Mouse (Mus musculus) urinary bladder, adult 18-20 months (tissue): ENCODE data around the gene Setd5.

Experiments
- DNase-seq, 2 experiments: peaks; one replicate each; pipeline ENCODE4 v3.0.0; 2022; ENCODE audit warnings: low spot score in 2 of 2, mixed read lengths in 2 of 2

The Setd5 gene

DNA sequence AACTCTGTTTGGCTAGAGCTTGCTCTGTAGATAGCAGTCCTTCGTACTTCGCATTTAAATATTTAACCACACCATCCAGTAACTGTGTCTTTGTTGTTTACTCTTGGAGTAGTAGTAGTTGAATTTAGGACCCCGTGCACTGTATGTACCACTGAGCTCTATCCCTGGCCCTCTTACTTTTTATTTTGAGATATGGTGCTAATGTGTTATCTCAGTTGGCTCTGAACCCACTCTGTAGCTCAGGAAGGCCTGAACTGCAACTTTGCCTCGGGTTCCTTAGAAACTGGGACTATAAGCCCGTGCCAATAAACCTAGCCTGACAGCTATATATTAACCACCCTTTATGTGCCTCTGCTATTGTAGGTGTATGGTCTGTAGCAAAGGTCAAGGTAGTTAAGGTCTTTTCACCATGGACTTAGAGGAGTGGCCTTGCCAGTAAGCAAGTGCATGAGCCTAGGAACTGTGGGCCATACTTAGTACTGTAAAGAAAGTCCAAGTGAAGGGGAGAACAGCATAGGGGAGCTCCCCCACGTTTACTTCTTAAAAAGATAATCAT is 22.5 kb upstream of the Setd5 start:
- no peak for DNase-seq

GRCm38 (mm10) chr6:113060892-113061563 is 16.1 kb upstream of the Setd5 start:
- DNase-seq, result no peak

GRCm38 (mm10) chr6:113062253-113062652 is 14.9 kb upstream of the Setd5 start:
- no peak for DNase-seq

- DNase-seq, result no peak
Measured at GRCm38 (mm10) chr6:113063363-113063762, 13.8 kb upstream of the Setd5 start.

GRCm38 (mm10) chr6:113065186-113065585 is 12.0 kb upstream of the Setd5 start:
- no peak for DNase-seq

- DNase-seq, result no peak
Measured at GRCm38 (mm10) chr6:113069154-113069553, 8.0 kb upstream of the Setd5 start.

DNA sequence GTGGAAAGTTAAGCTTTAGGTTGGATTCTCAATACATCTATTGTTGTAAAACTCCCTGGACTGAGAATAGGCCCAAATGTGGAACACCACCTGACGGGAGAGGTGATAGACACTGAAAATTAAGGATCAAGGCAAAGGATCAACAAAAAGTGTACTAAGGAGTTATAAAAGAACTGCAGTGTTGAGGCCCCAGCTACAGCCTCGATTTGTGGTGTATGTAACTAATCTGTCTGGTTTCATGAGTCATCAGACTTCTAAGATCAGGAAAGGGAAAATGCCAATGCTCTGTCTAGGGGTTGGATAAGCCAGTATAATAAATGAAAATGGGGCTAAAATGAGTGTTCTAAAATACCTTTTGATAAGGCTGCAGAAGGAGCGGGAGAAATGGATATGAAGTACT is 1.9 kb upstream of the Setd5 start:
- DNase-seq, result no peak

DNA sequence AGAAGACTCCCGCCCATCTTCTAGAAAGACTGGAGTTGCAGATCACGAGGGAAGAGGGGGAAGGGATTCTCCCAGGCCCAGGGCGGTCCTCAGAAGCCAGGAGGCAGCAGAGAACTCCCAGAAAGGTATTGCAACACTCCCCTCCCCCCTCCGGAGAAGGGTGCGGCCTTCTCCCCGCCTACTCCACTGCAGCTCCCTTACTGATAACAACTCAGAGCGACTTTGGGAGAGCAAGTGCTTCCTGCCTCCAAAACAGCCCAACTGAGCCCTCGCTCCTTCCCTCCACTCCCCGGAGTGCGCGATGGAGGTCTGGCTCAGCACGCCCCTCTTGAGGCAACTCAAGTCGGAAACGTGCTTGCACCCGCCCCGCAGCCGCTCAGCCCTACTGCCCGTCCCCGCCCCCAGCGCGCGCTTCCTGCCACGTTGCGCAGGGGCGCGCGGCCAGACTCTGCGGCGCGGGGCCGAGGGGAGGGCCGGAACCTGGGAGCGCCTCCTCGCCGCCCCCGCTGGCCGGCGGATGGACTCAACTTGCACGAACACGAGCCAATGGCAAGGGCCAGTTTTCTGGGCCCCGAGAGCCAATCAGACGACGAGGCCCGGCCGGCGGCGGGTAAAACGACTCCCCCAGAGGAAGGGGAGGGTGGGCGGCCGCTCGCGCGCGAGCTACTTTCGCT is 1.0 kb upstream of the Setd5 start:
- peak; percentile 92 to 95 for DNase-seq

GRCm38 (mm10) chr6:113077569-113078030 is 435 bp downstream of the Setd5 start:
- peak in 1 of 2 experiments; percentile 77 for DNase-seq

DNA sequence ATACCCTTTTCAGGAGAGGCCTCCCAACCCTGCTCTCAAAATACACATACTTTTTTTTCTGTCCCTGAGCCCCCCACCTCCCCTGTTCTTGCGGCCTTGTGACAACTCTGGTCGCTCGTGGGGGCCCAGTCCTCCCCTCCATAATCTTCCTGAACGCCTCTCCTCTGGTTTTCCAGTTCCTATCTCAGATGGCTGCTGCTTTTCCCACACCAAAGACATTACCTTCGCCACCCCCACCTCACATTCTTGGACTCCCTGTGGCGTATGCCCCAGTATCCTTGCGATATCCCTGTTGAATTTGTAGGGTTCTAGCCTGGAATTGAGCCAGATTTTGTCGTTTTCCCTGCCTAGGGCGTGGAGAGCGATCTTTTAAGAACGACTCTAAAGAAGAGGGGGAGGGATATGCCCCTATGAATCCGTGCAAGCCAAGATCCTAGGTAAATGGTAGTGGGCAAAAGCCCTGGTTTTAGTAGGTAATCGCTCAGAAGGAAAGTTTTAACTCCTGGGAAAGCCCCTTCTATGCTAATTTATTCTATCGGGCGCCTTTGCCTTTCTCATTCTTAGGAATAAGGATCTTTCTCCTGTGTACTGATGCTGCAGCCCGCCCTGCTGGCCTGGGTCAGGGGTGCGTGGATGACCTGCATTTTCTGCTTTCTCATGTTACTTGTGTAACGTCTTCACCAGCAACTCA is 1.0 kb downstream of the Setd5 start:
- DNase-seq, result peak in 1 of 2 experiments; percentile 41

DNA sequence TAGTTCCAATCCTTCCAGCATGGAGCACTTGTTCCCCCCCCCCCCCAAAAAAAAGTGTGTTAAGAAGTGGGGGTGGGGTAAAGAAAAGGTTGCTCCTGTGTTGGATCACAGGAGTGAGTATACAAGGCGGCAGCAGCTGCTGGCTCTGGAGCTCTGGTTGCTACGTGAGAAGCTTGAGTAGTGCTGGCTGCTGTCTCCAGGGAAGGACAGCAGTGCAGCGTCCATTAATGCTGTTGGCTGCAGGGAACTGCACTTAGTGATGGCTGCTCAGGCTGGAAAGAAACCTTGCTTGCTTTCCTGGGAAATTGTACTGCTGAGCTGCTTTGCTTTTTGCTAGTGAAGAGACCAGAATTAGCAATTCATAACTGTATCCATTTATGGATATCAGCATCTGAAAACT is 2.3 kb downstream of the Setd5 start:
- no peak for DNase-seq

DNA sequence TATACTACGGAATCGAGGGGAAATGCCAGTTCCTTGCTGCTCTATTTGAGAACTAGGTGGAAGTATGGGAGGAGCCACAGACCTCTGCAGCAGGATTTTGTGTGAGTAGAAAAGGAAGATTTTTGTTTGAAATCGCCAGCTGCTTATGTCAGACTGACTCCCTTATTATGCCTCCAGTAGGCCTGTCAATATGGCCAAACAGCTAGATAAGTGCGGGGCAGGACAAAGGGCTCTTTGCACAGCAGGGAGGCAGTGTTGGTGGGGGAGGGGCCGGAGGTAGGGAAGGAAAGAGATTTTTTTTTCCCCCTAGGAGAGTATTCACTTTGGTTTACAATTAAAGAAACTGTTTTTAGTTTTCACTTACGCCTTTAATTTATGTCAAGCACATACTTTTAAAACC is 5.1 kb downstream of the Setd5 start:
- DNase-seq, result no peak

- DNase-seq, result no peak
Measured at GRCm38 (mm10) chr6:113084590-113084989, 7.4 kb downstream of the Setd5 start.

DNA sequence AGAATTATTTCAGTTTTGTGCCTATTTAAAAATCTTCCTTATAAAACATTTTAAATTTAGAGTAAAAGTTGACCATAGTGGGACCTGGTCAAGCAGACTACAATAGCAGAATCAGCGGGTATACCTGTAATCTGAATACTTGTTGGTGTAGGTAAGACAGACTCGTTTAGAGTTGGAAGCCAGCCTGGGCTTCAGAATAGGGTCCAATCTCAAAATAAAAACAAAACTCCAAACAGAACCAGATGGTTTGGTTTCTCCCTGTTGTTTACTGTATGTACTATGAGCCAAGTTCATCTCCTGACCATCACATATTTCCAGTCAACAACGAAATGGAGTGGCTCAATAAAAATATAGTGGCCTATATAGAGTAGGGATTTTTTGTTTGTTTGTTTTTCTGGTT is 16.0 kb downstream of the Setd5 start:
- no peak for DNase-seq

- no peak for DNase-seq
Measured at GRCm38 (mm10) chr6:113095547-113095946, 18.4 kb downstream of the Setd5 start.

GRCm38 (mm10) chr6:113097662-113098061 is 20.5 kb downstream of the Setd5 start:
- no peak for DNase-seq

DNA sequence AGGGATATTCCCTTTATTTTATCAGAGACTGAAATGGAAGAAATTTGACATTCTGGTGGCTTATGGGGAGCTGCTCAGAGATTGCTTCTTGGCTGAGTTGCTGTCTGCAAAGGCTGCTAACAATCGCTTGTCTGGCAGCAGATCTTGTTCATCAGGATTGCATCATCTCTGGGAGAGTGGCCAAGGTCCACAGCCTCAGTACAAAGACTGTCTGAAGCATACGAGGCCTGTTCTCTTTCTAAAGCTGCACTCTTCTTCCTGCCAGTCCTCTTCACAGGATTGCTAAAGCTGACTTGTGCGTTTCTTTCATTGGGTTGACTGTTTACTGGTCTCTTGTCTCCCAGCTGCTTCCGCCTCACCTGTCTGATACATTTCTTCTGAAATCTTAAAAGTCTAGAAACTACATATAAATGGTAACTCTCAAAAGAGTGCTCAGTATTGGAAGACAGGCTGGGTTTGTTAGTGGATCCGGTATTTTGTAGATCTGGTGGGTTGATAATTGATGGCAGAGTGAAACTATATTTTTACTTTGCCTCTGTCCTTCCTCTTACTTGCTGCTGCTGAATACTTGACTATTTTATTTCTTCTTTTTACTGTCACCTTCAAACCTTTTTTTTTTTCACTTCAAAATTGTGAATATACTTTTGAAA is 22.6 kb downstream of the Setd5 start:
- DNase-seq, result peak; percentile 70 to 91

DNA sequence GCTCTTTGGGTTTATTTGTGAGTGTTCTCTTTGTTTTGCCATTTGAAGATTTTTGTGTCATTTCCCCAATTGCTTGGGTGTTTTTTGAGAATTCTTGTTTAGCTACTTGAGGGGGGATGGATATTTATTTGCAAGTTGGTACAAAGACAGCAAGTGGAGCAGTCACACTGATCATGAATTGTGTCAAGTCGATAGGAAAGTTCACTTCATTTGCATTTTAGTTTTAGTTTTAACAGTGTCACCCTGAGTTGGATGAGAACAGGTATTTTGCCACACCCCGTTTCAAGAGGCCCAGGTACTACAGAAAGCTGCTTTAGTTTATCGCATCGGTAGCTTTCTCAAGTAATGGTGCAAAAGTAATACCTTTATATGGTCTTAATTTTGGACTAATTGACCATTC is 25.4 kb downstream of the Setd5 start:
- no peak for DNase-seq

DNA sequence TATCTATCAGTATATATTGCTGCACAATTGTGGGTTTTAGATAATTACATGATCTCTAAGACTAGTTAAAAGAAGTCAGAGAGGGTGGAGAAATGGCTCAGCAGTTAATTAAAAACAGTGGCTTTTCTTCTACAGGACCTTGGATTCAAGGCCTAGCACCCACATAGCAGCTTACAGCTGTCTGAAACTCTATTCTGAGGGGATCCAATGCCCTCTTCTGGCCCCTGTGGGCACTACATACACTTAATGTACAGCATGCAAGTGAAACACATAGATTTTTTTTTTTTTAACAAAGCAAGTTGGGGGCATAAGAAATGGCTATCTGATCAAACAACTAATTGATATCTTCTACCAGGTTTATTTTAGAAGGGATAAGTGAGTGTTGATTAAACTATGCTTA is 26.6 kb downstream of the Setd5 start:
- peak in 1 of 2 experiments; percentile 3 for DNase-seq

DNA sequence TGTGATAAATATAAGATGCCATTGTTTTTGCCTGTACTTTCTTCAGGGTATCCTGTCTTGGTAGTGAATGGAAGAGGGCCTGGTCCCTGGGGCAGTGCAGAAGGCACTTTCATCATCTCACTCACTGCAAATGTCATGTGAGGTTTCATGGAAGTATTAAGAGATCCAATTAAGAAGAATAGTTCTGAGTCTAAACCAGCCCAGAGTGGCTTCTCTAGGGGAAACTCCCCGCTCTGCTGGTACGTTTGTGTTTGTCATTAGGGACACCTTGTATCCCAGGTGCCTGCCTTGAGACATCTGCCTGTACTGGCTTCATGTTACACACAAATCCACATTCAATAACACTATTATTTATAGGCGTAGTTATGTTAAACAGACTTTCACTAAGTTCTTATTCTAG is 32.2 kb downstream of the Setd5 start:
- DNase-seq, result no peak

GRCm38 (mm10) chr6:113109956-113110355 is 32.8 kb downstream of the Setd5 start:
- no peak for DNase-seq

DNA sequence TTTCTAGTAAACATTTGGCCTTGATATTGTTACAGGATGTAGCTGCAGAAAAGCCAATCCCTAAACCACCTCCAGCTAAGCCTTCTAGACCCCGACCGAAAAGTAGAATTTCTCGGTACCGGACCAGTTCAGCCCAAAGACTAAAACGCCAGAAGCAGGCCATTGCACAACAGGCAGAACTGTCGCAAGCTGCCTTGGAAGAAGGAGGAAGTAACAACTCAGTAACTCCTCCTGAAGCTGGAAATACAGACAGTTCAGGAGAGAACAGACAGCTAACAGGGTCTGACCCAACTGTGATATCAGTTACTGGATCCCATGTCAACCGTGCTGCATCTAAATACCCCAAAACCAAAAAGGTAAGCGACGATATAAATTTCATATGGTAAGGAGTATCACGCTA is 43.6 kb downstream of the Setd5 start:
- DNase-seq, result no peak
